Mouse (Mus musculus) left cerebral cortex, adult 2 months (tissue): ENCODE data around the gene C1qtnf3. TPM values are rescaled to one million over a fixed set of nuclear protein-coding genes. Genes with fewer than 3 reads are reported as not detected.

Experiments
- DNase-seq, 2 experiments: peaks; one replicate each; pipeline ENCODE4 v3.0.0; 2021 to 2022; ENCODE audit warnings: low spot score in 2 of 2, mixed read lengths in 1 of 2; ENCODE audit errors: extremely low spot score in 1 of 2
- H3K27ac ChIP-seq: fragments of 200-600 bp; 2 replicates; pipeline ENCODE4 v1.8.1; 2022
- H3K4me3 ChIP-seq: fragments of 200-600 bp; 2 replicates; pipeline ENCODE4 v1.8.1; 2022
- CTCF ChIP-seq: fragments of 200-600 bp; IDR thresholded peaks from 2 replicates; pipeline ENCODE4 v1.8.1; 2022; ENCODE audit warnings: antibody characterized with exemption, mild to moderate bottlenecking, moderate library complexity
- intact Hi-C: fragments of 180-260 bp; cut with DNase I; formaldehyde crosslinking; loops from one replicate; pipeline ENCODE4 v1.15.1; 2025
- total RNA-seq, 2 experiments: library from RNA; stranded (reverse); gene quantifications; 2 replicates each; pipeline ENCODE4 v1.2.3; 2021

Gene C1qtnf3
- total RNA-seq, 2 experiments from 2014 or later: 0.14 TPM; not detected in 1

DNA sequence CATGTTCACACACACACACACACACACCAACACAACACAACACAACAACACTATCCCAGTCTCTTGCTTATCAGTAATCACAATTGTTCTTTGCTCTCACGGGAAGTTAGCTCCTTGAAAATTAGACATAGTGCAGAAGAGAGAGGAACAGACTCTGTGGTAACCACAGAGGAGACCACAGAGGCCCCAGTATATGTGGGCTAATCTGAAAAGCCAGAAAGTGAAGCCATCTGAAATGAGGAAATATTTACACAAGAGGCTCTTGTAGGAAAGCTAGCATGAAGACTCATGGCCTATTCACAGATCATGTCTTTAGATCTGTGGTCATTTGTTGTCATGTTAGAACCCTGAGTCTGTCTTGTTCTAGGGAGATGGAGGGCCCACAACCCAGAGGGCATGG lies 18.2 kb upstream of the C1qtnf3 start:
- no peak for DNase-seq
- no peak overlapping the region for H3K4me3 ChIP-seq
- intact Hi-C loops: no loop called here
- no peak for TF ChIP-seq CTCF
- H3K27ac ChIP-seq: no peak overlapping the region

DNA sequence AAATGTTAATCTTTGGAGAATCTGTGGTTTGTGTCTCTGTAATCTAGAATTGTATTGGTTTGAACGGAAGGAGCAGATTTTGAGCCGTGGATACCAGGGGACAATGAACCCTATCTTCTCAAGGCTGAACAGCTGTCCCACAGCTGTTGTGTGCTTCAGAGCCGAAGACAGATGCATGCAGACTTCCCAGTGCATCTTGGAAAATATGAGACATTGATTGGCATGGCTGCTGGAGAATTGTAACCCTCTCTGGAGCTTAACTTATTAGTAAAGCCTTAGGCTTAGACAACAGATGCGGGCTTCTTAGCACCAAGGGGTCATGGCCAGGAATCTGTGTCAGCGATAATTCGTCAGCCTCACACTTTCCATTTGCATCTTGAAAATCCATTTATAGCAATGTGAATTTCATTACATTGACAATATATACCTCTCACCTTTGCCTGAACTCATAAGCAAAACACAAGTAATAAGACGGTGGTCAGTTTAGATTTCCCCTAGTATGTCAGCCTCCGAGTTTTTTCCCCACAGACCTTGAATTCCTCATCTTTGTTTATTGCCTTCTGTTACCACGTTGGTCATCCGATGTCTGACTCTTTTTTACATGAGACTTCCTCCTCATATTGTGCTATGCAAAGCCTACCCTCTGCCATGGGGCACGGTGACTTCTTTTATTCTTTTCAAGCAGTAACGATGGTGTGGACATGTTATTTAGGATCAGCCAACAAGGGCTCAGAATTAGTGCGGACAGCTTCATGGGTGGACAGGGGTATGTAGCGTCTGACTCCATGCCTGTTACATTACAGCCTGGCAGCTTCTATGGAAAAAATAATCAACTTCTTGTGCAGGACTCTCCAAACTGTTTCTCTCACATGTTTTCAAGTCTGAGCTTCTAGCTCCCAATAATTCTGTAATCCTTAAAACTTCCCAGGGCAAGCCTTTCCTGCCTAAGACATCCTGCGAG lies 11.7 kb upstream of the C1qtnf3 start:
- H3K27ac ChIP-seq: no peak overlapping the region

DNA sequence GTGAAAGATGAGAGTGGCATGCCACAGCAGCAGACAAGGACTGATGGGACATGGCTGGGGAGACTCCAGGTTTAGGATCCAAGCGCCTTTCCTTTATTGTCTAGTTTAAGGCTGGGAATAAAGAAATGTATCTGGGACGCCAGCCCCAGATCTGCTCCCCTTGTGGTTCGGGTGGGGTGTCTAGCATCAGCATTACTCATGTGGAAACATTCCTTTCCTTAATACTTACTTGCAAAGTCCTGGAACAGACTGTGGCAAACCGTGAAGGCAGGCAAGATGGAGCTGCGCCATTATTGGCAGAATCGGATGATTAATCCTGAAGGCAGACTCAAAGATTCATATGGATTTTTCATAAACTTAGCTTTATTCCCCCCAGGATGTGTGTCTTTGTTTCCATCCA lies 10.2 kb upstream of the C1qtnf3 start:
- intact Hi-C loops: no loop called here
- DNase-seq: no peak

More for the DNA sequence above, 11.7 kb upstream of the C1qtnf3 start:
- TF ChIP-seq CTCF: no peak
- no peak for DNase-seq
- H3K4me3 ChIP-seq: no peak overlapping the region
- intact Hi-C loops: no loop called here

DNA sequence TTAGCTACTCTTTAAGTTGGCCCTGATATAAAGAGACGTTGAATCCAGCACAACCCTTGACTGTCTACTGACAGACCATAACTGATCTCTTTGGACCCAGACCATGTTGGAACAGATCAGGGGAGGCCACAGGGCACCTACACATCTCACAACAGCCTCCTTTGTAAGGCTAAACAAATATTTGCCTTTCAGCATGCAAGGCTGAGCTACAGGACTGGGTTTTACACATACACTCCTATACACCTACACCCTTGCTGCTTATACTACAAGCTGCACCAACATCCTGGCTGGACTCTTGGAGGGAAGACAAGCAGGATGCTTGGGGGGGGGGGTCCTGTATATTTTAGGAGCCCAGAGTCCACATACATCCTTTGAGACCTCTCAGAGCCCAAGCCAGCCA lies 4.3 kb upstream of the C1qtnf3 start:
- H3K27ac ChIP-seq: no peak overlapping the region
- TF ChIP-seq CTCF: no peak
- no peak overlapping the region for H3K4me3 ChIP-seq
- DNase-seq: no peak
- intact Hi-C loops: no loop called here

More for the DNA sequence above, 10.2 kb upstream of the C1qtnf3 start:
- Histone ChIP-seq H3K27ac (no peak overlapping the region), H3K4me3 (no peak overlapping the region)
- TF ChIP-seq CTCF: no peak

DNA sequence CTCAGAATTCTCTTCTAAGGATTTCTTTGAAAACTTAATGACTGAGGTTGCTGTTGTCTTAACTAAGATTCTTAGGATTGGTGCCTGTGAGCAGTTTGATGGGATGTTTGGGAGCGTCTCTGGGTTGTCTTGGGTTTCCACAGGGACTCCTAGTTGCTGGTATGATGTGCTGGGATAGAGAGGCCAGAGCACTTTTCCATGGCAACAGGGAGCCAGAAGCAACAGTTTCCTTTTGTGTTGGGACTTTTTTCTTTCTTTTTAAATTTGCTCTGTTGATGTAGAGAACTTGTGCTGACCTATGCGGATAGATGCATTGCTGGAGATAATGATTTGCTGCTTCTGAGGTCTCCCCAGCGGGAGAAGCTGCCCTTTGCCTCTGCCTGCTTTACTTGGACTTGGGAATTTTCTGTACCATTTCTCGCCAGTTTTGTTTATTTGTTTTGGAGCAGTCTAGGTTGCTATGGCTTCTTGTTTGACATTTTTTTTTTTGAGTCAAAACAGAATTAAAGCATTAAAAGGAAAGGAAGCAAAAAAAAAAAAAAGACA lies 701 bp downstream of the C1qtnf3 start:
- no peak overlapping the region for H3K27ac ChIP-seq
- intact Hi-C loops: no loop called here
- H3K4me3 ChIP-seq: no peak overlapping the region
- no peak for TF ChIP-seq CTCF
- DNase-seq: no peak

DNA sequence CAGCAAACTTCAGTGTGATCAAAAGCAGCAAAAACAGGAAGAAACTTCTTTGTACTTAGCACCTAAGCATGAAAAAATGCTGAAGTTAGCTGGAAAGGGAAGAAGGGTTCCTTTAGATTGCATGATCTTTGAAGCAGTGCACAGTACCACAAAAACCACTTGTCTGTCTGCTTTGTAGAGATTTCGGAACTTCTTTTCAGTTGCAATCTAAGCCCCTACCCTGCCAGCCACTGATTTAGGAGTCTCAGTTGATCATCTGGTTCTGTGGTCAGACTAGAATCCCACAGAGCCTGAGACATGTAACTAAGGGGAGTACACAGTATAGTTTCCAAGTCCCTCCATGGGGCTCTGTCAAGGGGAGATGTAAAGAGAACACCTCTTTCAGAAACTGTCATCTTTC lies 1.3 kb downstream of the C1qtnf3 start:
- Histone ChIP-seq H3K27ac (no peak overlapping the region), H3K4me3 (no peak overlapping the region)
- TF ChIP-seq CTCF: no peak
- DNase-seq: no peak
- intact Hi-C loops: no loop called here

DNA sequence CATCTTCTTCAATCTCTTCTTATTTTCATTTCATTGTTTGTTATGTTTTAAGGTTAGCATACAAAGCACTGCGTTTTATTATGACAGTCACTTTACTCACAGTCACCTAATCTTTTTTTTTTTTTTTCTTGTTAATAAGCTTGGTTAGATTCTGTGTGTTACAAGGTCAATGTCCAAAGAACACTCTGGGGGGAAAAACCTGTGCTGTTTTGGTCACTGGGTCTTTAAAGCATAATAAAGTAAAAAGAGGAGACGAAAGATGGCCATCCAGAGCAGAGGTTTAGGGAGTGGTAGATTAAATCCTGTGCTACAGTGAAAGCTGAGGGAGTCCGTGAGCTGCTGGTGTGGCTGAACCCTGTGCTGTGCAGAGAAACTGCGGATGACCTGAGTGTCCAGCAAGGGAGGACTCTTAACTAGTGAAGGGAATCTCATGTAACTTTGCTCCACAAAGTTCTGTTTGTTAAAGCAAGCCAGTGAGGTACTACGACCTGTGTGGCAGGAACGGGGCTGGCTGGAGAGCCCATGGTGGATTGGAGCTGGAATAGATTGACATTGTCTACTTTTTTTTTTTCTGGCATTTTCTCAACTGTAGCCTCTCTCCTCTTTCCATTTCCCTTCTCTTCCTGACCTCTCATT lies 2.4 kb downstream of the C1qtnf3 start:
- DNase-seq: no peak
- no peak for TF ChIP-seq CTCF
- no peak overlapping the region for H3K27ac ChIP-seq
- intact Hi-C loops: no loop called here
- no peak overlapping the region for H3K4me3 ChIP-seq

DNA sequence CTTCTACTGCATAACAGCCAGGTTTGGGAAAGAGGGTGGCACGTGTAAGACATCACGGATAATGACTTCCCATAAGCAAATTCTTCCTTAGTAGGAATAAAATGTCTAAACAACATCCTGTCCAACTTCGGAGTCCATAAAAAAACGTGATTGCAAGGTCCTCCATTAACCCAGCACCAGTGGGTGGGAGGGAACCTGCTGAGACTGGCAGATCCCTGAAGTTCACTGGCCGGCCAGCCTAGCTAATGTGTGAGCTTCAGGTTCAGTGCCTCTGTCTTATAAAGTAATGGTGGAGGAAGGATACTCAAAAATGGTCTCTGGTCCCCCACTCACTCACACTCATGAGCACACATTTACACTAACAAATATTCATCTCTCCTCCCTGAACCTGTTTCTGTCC lies 3.0 kb downstream of the C1qtnf3 start:
- TF ChIP-seq CTCF: no peak
- no peak overlapping the region for H3K27ac ChIP-seq

DNA sequence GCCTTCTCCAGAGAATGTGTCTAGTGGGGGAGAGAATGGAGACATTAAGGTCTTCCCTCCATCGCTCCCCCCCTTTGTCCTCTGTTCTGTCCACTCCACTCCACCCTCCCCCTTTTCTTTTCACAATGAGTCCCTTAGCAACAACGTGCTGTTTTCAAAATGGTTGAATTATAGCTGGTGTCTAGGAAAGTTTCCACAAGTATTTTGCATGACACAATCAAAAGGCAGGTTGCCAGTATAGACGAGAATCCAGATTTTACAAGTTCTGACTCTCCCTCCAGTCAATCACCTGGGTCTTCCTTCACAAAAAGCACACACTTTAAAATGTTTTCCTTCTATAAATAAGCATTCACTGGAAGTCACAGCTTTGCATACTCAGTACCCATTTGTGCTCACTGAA lies 4.6 kb downstream of the C1qtnf3 start:
- DNase-seq: no peak
- no peak for TF ChIP-seq CTCF
- no peak overlapping the region for H3K27ac ChIP-seq

More for the DNA sequence above, 3.0 kb downstream of the C1qtnf3 start:
- intact Hi-C loops: no loop called here
- DNase-seq: no peak
- H3K4me3 ChIP-seq: no peak overlapping the region

DNA sequence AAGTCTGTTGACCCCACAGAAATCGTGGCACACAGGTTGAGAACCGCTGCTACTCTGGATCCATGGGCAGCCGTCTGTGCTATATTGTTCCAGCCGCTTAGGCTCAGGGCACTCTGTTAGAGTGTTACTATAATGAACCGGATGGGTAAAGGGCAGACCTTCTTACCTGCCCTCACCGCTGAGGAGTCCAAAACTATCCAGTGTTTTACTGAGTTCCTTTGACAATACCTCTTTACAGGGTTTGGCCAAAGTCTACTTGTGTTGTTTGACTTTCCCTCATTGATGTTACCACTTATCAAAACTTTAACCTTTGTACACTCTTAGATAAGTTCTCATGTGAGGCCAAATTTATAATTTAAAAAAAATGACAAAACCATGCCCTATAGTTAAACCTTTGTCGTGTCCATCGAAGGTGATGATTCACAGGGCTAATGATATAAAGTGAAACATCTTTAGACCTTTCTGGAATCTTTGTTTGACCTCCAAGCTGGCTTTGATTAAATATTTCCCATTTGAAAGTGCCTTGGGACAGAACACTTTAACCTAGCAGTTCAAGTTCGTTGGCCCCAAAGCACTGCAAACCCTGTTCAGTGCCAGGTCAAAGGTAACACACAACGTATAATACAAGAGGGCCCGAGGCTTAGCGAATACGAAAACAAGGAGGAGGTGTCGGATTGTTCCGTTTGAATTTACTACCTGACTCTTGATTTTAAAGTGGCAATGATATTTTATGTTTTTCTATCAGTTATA lies 7.3 kb downstream of the C1qtnf3 start:
- no peak overlapping the region for H3K27ac ChIP-seq
- H3K4me3 ChIP-seq: no peak overlapping the region
- no peak for TF ChIP-seq CTCF
- intact Hi-C loops: no loop called here
- no peak for DNase-seq

More for the DNA sequence above, 4.6 kb downstream of the C1qtnf3 start:
- H3K4me3 ChIP-seq: no peak overlapping the region
- intact Hi-C loops: no loop called here

DNA sequence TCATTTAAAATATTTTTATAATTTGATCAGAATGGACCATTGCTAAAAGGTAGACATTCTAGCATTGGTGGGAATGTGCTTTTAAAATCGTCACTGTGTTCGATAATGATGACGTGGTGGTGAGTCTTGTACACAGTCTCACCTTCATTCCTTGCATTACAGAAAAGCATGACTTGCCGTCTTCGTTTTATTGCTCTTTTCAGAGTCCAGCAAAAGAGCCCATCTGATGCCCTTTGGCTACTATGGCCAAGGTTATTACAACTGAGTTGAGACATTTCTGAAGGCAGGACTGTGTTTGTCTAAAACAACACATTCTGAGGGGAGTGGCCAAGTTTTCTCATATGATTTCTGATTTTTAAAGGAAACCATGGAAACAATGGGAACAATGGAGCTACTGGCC lies 8.1 kb downstream of the C1qtnf3 start:
- Histone ChIP-seq H3K4me3 (no peak overlapping the region), H3K27ac (no peak overlapping the region)
- DNase-seq: no peak
- intact Hi-C loops: no loop called here
- TF ChIP-seq CTCF: no peak

DNA sequence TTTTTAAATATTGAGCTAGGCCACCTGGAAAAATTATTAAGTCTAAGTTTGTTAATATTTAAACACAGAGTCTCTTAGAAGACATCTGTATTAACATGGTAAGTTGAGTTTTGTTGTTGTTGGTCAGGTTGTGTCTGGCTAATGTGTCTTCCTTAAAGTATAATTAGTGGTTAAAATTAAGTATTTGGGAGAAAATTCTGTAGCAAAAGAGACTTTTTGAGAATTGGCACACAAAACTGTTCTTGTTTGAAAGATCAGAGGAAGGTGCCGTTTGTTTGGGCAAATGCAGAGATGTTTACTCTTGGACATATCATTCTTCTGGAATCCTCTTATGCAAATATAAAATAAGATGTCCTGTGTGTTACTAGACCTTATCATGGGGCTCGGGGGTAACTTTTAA lies 10.5 kb downstream of the C1qtnf3 start:
- TF ChIP-seq CTCF: no peak
- H3K27ac ChIP-seq: no peak overlapping the region
- H3K4me3 ChIP-seq: no peak overlapping the region
- intact Hi-C loops: no loop called here
- no peak for DNase-seq
